Mouse (Mus musculus) neural tube, embryonic 12.5 days (tissue): ENCODE results near the gene Klhl32. TPM values are rescaled to one million over a fixed set of nuclear protein-coding genes. Genes with fewer than 3 reads are reported as not detected.
A peak's percentile ranks its signal among the peaks of the same experiment; 100 is the strongest.
"Not testable (repeated sequence)": the region's sequence is repeated elsewhere in the genome, so short reads cannot be mapped to it uniquely, and the experiment has no call there.

Experiments
- ATAC-seq: fragments of 200-750 bp; cut with Nextera tagmentation; 2 replicates; pipeline ENCODE4 v1.8.0; 2017; ENCODE audit warnings: low read depth, mild to moderate bottlenecking, moderate TSS enrichment, moderate library complexity; ENCODE audit not compliant: low FRiP score
- H3K27ac ChIP-seq: fragments of 300-500 bp; sonication (generic); 2 replicates; pipeline ENCODE4 v1.5.1; 2016
- H3K27me3 ChIP-seq: fragments of 300-500 bp; sonication (generic); replicated peaks from 2 replicates; pipeline ENCODE4 v1.6.1; 2016; ENCODE audit warnings: mild to moderate bottlenecking
- H3K36me3 ChIP-seq: fragments of 300-500 bp; sonication (generic); 2 replicates; pipeline ENCODE4 v1.6.1; 2016; ENCODE audit warnings: mild to moderate bottlenecking
- H3K4me1 ChIP-seq: fragments of 300-500 bp; sonication (generic); 2 replicates; pipeline ENCODE4 v1.6.1; 2016
- H3K4me2 ChIP-seq: fragments of 300-500 bp; sonication (generic); replicated peaks from 2 replicates; pipeline ENCODE4 v1.6.1; 2016; ENCODE audit warnings: mild to moderate bottlenecking
- H3K4me3 ChIP-seq: fragments of 300-500 bp; sonication (generic); 2 replicates; pipeline ENCODE4 v1.5.1; 2016
- H3K9ac ChIP-seq: fragments of 300-500 bp; sonication (generic); 2 replicates; pipeline ENCODE4 v1.6.1; 2016; ENCODE audit warnings: mild to moderate bottlenecking
- H3K9me3 ChIP-seq: fragments of 300-500 bp; sonication (generic); 2 replicates; pipeline ENCODE4 v1.6.1; 2016; ENCODE audit warnings: mild to moderate bottlenecking
- WGBS: fragments of 180-500 bp; shearing (Covaris S2); methylation state at CpG from one replicate; pipeline ENCODE4 v1.1.7; 2016; 5-methylcytosine and 5-hydroxymethylcytosine counted together
- polyA plus RNA-seq: library from polyadenylated mRNA; unstranded; fragments of >200 nt; fragmentation: Nextera tagmentation; extraction: Ambion mirVana; gene quantifications from 2 replicates; pipeline ENCODE4 v1.2.1, GENCODE M21; 2016

Gene Klhl32
- polyA plus RNA-seq, 1 experiment from 2014 or later, result 15.7 TPM

GRCm38 (mm10) chr4:24715559-24715958 lies 135.4 kb downstream of the Klhl32 start:
- no peaks in the 10 kb centered on the region for H3K9me3 ChIP-seq
- no peak overlapping the region for H3K27ac ChIP-seq
- no peaks in the 10 kb centered on the region for H3K27me3 ChIP-seq
- no peaks in the 10 kb centered on the region for H3K4me1 ChIP-seq
- 72% methylated on average over 4 of the region's 4 CpGs for WGBS
- H3K9ac ChIP-seq, result no peak overlapping the region
- H3K36me3 ChIP-seq, result no peaks in the 10 kb centered on the region
- H3K4me3 ChIP-seq, result no peak overlapping the region
- no peak overlapping the region for H3K4me2 ChIP-seq
- no peak for ATAC-seq

- no peak overlapping the region for H3K9ac ChIP-seq
- no peak for ATAC-seq
- H3K4me3 ChIP-seq, result no peak overlapping the region
- H3K27me3 ChIP-seq, result no peaks in the 10 kb centered on the region
- H3K9me3 ChIP-seq, result no peaks in the 10 kb centered on the region
- no peaks in the 10 kb centered on the region for H3K36me3 ChIP-seq
- 85% methylated on average over 10 of the region's 10 CpGs for WGBS
- H3K4me1 ChIP-seq, result no peaks in the 10 kb centered on the region
- no peak overlapping the region for H3K27ac ChIP-seq
- H3K4me2 ChIP-seq, result no peak overlapping the region
Observed at GRCm38 (mm10) chr4:24714367-24714766, 136.6 kb downstream of the Klhl32 start.

GRCm38 (mm10) chr4:24698528-24699117 lies 152.3 kb downstream of the Klhl32 start:
- Histone ChIP-seq H3K4me3 (no peak overlapping the region), H3K9ac (no peak overlapping the region), H3K27ac (no peak overlapping the region), H3K27me3 (no peaks in the 10 kb centered on the region), H3K4me2 (no peak overlapping the region), H3K9me3 (no peaks in the 10 kb centered on the region), H3K4me1 (no peaks in the 10 kb centered on the region), H3K36me3 (no peaks in the 10 kb centered on the region)
- peak; percentile 38 for ATAC-seq
- WGBS, result 63% methylated on average over 7 of the region's 7 CpGs

GRCm38 (mm10) chr4:24680080-24680479 lies 170.8 kb downstream of the Klhl32 start:
- ATAC-seq, result no peak
- Histone ChIP-seq H3K9ac (no peak overlapping the region), H3K9me3 (no peaks in the 10 kb centered on the region), H3K27me3 (no peaks in the 10 kb centered on the region), H3K4me3 (no peak overlapping the region), H3K4me1 (no peaks in the 10 kb centered on the region), H3K27ac (no peak overlapping the region), H3K4me2 (no peak overlapping the region), H3K36me3 (no peaks in the 10 kb centered on the region)
- 69% methylated on average over 2 of the region's 2 CpGs for WGBS

- WGBS, result 91% methylated on average over 10 of the region's 10 CpGs
- Histone ChIP-seq H3K4me3 (no peak overlapping the region), H3K9me3 (no peaks in the 10 kb centered on the region), H3K4me2 (no peak overlapping the region), H3K4me1 (no peaks in the 10 kb centered on the region), H3K27me3 (no peaks in the 10 kb centered on the region), H3K36me3 (no peaks in the 10 kb centered on the region), H3K9ac (no peak overlapping the region), H3K27ac (no peak overlapping the region)
- ATAC-seq, result no peak
Observed at GRCm38 (mm10) chr4:24670007-24670406, 180.9 kb downstream of the Klhl32 start.

GRCm38 (mm10) chr4:24659218-24659617 lies 191.7 kb downstream of the Klhl32 start:
- Histone ChIP-seq H3K27ac (no peak overlapping the region), H3K9ac (no peak overlapping the region), H3K4me3 (no peak overlapping the region), H3K36me3 (no peaks in the 10 kb centered on the region), H3K9me3 (no peaks in the 10 kb centered on the region), H3K4me1 (no peaks in the 10 kb centered on the region), H3K27me3 (no peaks in the 10 kb centered on the region), H3K4me2 (no peak overlapping the region)
- no peak for ATAC-seq
- 83% methylated on average over 6 of the region's 6 CpGs for whole genome bisulfite sequencing

- not testable (repeated sequence) for H3K36me3 ChIP-seq, H3K9ac ChIP-seq, H3K4me2 ChIP-seq, H3K9me3 ChIP-seq, H3K27ac ChIP-seq, H3K27me3 ChIP-seq, H3K4me3 ChIP-seq, ATAC-seq, H3K4me1 ChIP-seq
- WGBS, result 91% methylated on average over 7 of the region's 8 CpGs
Observed at GRCm38 (mm10) chr4:24644735-24645134, 206.2 kb downstream of the Klhl32 start.

- Histone ChIP-seq H3K9me3 (no peaks in the 10 kb centered on the region), H3K27me3 (no peaks in the 10 kb centered on the region), H3K9ac (no peak overlapping the region), H3K4me1 (no peaks in the 10 kb centered on the region), H3K36me3 (no peaks in the 10 kb centered on the region), H3K4me2 (no peak overlapping the region), H3K4me3 (no peak overlapping the region), H3K27ac (no peak overlapping the region)
- no peak for ATAC-seq
- 87% methylated on average over 2 of the region's 2 CpGs for WGBS
Observed at GRCm38 (mm10) chr4:24642306-24642705, 208.6 kb downstream of the Klhl32 start.

- no peaks in the 10 kb centered on the region for H3K9me3 ChIP-seq
- H3K4me3 ChIP-seq, result no peak overlapping the region
- 70% methylated on average over 9 of the region's 9 CpGs for WGBS
- no peaks in the 10 kb centered on the region for H3K4me1 ChIP-seq
- H3K27ac ChIP-seq, result no peak overlapping the region
- H3K9ac ChIP-seq, result no peak overlapping the region
- no peaks in the 10 kb centered on the region for H3K36me3 ChIP-seq
- H3K4me2 ChIP-seq, result no peak overlapping the region
- H3K27me3 ChIP-seq, result no peaks in the 10 kb centered on the region
- ATAC-seq, result no peak
Observed at GRCm38 (mm10) chr4:24631177-24631911, 219.6 kb downstream of the Klhl32 start.

- no peak for ATAC-seq
- H3K9ac ChIP-seq, result no peak overlapping the region
- WGBS, result 91% methylated on average over 2 of the region's 2 CpGs
- H3K4me3 ChIP-seq, result no peak overlapping the region
- H3K4me2 ChIP-seq, result no peak overlapping the region
- no peaks in the 10 kb centered on the region for H3K9me3 ChIP-seq
- H3K36me3 ChIP-seq, result no peaks in the 10 kb centered on the region
- no peaks in the 10 kb centered on the region for H3K27me3 ChIP-seq
- H3K4me1 ChIP-seq, result no peaks in the 10 kb centered on the region
- H3K27ac ChIP-seq, result no peak overlapping the region
Observed at GRCm38 (mm10) chr4:24630430-24630829, 220.5 kb downstream of the Klhl32 start.

GRCm38 (mm10) chr4:24627871-24628270 lies 223.1 kb downstream of the Klhl32 start:
- no peaks in the 10 kb centered on the region for H3K36me3 ChIP-seq
- no peaks in the 10 kb centered on the region for H3K27me3 ChIP-seq
- H3K9ac ChIP-seq, result no peak overlapping the region
- no peak overlapping the region for H3K27ac ChIP-seq
- H3K4me2 ChIP-seq, result no peak overlapping the region
- no peak overlapping the region for H3K4me3 ChIP-seq
- H3K4me1 ChIP-seq, result no peaks in the 10 kb centered on the region
- WGBS, result 70% methylated on average over 1 of the region's 1 CpGs
- H3K9me3 ChIP-seq, result no peaks in the 10 kb centered on the region
- ATAC-seq, result no peak

GRCm38 (mm10) chr4:24626686-24627085 lies 224.2 kb downstream of the Klhl32 start:
- Histone ChIP-seq H3K27ac (no peak overlapping the region), H3K27me3 (no peaks in the 10 kb centered on the region), H3K4me2 (no peak overlapping the region), H3K9ac (no peak overlapping the region), H3K4me1 (no peaks in the 10 kb centered on the region), H3K4me3 (no peak overlapping the region), H3K9me3 (no peaks in the 10 kb centered on the region), H3K36me3 (no peaks in the 10 kb centered on the region)
- no peak for ATAC-seq
- WGBS, result 85% methylated on average over 4 of the region's 4 CpGs
